Mouse (Mus musculus): ENCODE data around the gene Ces1d. TPM values are rescaled to one million over a fixed set of nuclear protein-coding genes. Genes with fewer than 3 reads are reported as not detected.

Gene Ces1d
- polyA plus RNA-seq (2012; ENCODE audit: low replicate concordance), result not detected in 2 replicates

GRCm38 (mm10) chr8:93197685-93198525, at the start of gene Ces1d:
Gene Ces1d, minus strand, starts transcription at chr8:93197838.

GRCm38 (mm10) chr8:93229446-93229845, 31.8 kb upstream of the Ces1d start, which contains the start of gene Ces1e:
Gene Ces1e, minus strand, starts transcription at chr8:93229619.

GRCm38 (mm10) chr8:93131233-93131980, 66.2 kb downstream of the Ces1d start, which contains the start of gene Ces1c:
Gene Ces1c, minus strand, starts transcription at chr8:93131283.

Other genes with a start within 250 kb of the Ces1d start
- not detected in 2 replicates for gene Slc6a2, start 237.8 kb downstream of the Ces1d start, polyA plus RNA-seq (2012; ENCODE audit: low replicate concordance)
- gene Ces1a, start 149.6 kb downstream of the Ces1d start, polyA plus RNA-seq (2012; ENCODE audit: low replicate concordance), result not detected in 2 replicates
- not detected in 2 replicates for gene Ces1b, start 117.8 kb downstream of the Ces1d start, polyA plus RNA-seq (2012; ENCODE audit: low replicate concordance)
- gene Ces1c, start 66.6 kb downstream of the Ces1d start, polyA plus RNA-seq (2012; ENCODE audit: low replicate concordance), result not detected in 2 replicates
- not detected in 2 replicates for gene Ces1e, start 31.8 kb upstream of the Ces1d start, polyA plus RNA-seq (2012; ENCODE audit: low replicate concordance)
- not detected in 2 replicates for gene Ces1f, start 81.9 kb upstream of the Ces1d start, polyA plus RNA-seq (2012; ENCODE audit: low replicate concordance)
- not detected in 2 replicates for gene Ces1g, start 139.5 kb upstream of the Ces1d start, polyA plus RNA-seq (2012; ENCODE audit: low replicate concordance)
- not detected in 2 replicates for gene Ces1h, start 181.9 kb upstream of the Ces1d start, polyA plus RNA-seq (2012; ENCODE audit: low replicate concordance)